10 mouse cellular contexts compared by ENCODE assay signal in the genomic region with DNA sequence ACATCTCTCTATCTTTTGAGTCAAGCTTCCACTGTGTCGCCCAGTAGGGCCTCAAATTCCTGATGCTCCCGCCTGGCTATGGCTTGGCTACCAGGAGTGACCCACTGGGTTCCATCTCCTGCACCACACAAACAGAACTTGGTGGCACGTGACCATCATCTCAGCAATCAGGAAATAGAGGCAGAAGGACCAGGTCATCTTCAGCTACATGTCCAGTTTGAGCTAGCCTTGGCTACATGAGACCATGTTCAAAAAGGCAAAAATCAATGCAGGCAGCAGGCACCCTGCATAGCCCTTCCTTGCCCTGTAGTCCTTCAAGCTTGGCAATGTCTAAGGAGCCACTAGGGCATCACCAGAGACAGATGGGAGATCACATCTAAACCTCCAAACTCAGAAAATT. TPM values are rescaled to one million over a fixed set of nuclear protein-coding genes. Genes with fewer than 3 reads are reported as not detected.
DNase-seq lines count a peak whose midpoint lies in the region; ATAC-seq and TF ChIP-seq lines count a peak whose summit lies in the region.
"Had no signal": no experiment of that assay in that cellular context is flagged by ENCODE, and none has a peak within 500 bp of the region (broad histone marks: within the 10 kb centered on the region; RNA-seq: fewer than 3 reads in every experiment).

No protein-coding gene starts in this region.

- TF ChIP-seq CTCF in ES-Bruce4 (IDR thresholded peaks at IDR 0.05; ENCODE audit: low read depth, low read length), result no peak

- no peaks in the 10 kb centered on the region for H3K36me3 ChIP-seq in hindbrain, embryonic 10.5 days
- no peaks in the 10 kb centered on the region for H3K36me3 ChIP-seq in hindbrain, embryonic 14.5 days (replicated peaks; ENCODE audit: control insufficient read depth, insufficient read depth)
- H3K36me3 ChIP-seq in ES-Bruce4 (ENCODE audit: control insufficient read depth, insufficient read depth, low read length, poor library complexity, severe bottlenecking), result no peaks in the 10 kb centered on the region
- H3K36me3 ChIP-seq in forebrain, embryonic 12.5 days (replicated peaks), result no peaks in the 10 kb centered on the region
- no peaks in the 10 kb centered on the region for H3K36me3 ChIP-seq in liver, embryonic 15.5 days (replicated peaks)

- WGBS in hindbrain, embryonic 10.5 days, result 82% methylated on average over 3 of the region's 3 CpGs
- 91% methylated on average over 3 of the region's 3 CpGs for WGBS in hindbrain, embryonic 14.5 days
- 95% methylated on average over 3 of the region's 3 CpGs for WGBS in forebrain, embryonic 12.5 days
- 60% methylated on average over 3 of the region's 3 CpGs for WGBS in liver, embryonic 15.5 days (ENCODE audit: insufficient replicate concordance)

- no peak overlapping the region for H3K9ac ChIP-seq in hindbrain, embryonic 14.5 days
- H3K9ac ChIP-seq in ES-Bruce4 (ENCODE audit: low read depth, poor library complexity, severe bottlenecking), result peak overlapping the region; percentile 52; the same call in 1 of the 2 replicates
- H3K9ac ChIP-seq in forebrain, embryonic 12.5 days, result no peak overlapping the region
- H3K9ac ChIP-seq in liver, embryonic 15.5 days, result no peak overlapping the region
- H3K9ac ChIP-seq: liver, embryonic 14.5 days had no signal

- peaks cover 34% of the 10 kb centered on the region for H3K4me1 ChIP-seq in hindbrain, embryonic 10.5 days (replicated peaks)
- peaks cover 19% of the 10 kb centered on the region for H3K4me1 ChIP-seq in hindbrain, embryonic 14.5 days (replicated peaks; ENCODE audit: control insufficient read depth, insufficient read depth, low read length)
- H3K4me1 ChIP-seq in ES-Bruce4 (ENCODE audit: control insufficient read depth, insufficient read depth, low read length), result peaks cover 6% of the 10 kb centered on the region
- peaks cover 29% of the 10 kb centered on the region for H3K4me1 ChIP-seq in forebrain, embryonic 12.5 days
- H3K4me1 ChIP-seq in liver, embryonic 15.5 days (replicated peaks), result peaks cover 10% of the 10 kb centered on the region; the same call in 1 of the 2 replicates

- no peak for TF ChIP-seq POLR2A in ES-Bruce4 (IDR thresholded peaks at IDR 0.05; ENCODE audit: insufficient read depth, low read length)

- DNase-seq in hindbrain, embryonic 10.5 days (ENCODE audit: low spot score), result no peak
- DNase-seq in hindbrain, embryonic 14.5 days (ENCODE audit: low spot score), result no peak
- DNase-seq in cerebellum, adult 9-10 months, result no peak
- no peak for DNase-seq in thymus, postnatal 14 days
- DNase-seq in adrenal gland, postnatal 36 days, result no peak

- ATAC-seq in hindbrain, embryonic 14.5 days (ENCODE audit: low FRiP score), result no peak
- no peak for ATAC-seq in forebrain, embryonic 12.5 days (ENCODE audit: low FRiP score)
- no peak for ATAC-seq in liver, embryonic 15.5 days (ENCODE audit: insufficient read depth)

- no peak overlapping the region; the same call in 1 of the 2 replicates for H3K4me2 ChIP-seq in hindbrain, embryonic 14.5 days (replicated peaks)
- H3K4me2 ChIP-seq in forebrain, embryonic 12.5 days, result no peak overlapping the region
- no peak overlapping the region for H3K4me2 ChIP-seq in liver, embryonic 15.5 days

- no peaks in the 10 kb centered on the region for H3K27me3 ChIP-seq in hindbrain, embryonic 10.5 days (ENCODE audit: insufficient read depth, poor library complexity, severe bottlenecking)
- no peaks in the 10 kb centered on the region for H3K27me3 ChIP-seq in hindbrain, embryonic 14.5 days (ENCODE audit: control insufficient read depth, insufficient read depth, low read length)
- no peaks in the 10 kb centered on the region for H3K27me3 ChIP-seq in ES-Bruce4 (ENCODE audit: control insufficient read depth, insufficient read depth, low read length, poor library complexity, severe bottlenecking)
- no peaks in the 10 kb centered on the region for H3K27me3 ChIP-seq in forebrain, embryonic 12.5 days
- H3K27me3 ChIP-seq in liver, embryonic 15.5 days, result 0 out of 2 replicates have a peak, but pooled peaks cover 6% of the 10 kb centered on the region

- peak overlapping the region; percentile 91 for H3K27ac ChIP-seq in hindbrain, embryonic 10.5 days
- no peak overlapping the region for H3K27ac ChIP-seq in hindbrain, embryonic 14.5 days
- peak overlapping the region; percentile 82 for H3K27ac ChIP-seq in ES-Bruce4 (ENCODE audit: insufficient read depth, low read length)
- peak overlapping the region; percentile 73 for H3K27ac ChIP-seq in forebrain, embryonic 12.5 days
- H3K27ac ChIP-seq in liver, embryonic 15.5 days (replicated peaks), result peak overlapping the region; percentile 3; the same call in 1 of the 2 replicates
- H3K27ac ChIP-seq: liver, embryonic 14.5 days had no signal

- H3K9me3 ChIP-seq in hindbrain, embryonic 10.5 days, result no peaks in the 10 kb centered on the region
- no peaks in the 10 kb centered on the region for H3K9me3 ChIP-seq in hindbrain, embryonic 14.5 days (ENCODE audit: control insufficient read depth, low read length)
- H3K9me3 ChIP-seq in ES-Bruce4 (replicated peaks; ENCODE audit: control insufficient read depth, insufficient read depth, low read length, poor library complexity, severe bottlenecking), result no peaks in the 10 kb centered on the region
- no peaks in the 10 kb centered on the region for H3K9me3 ChIP-seq in forebrain, embryonic 12.5 days
- H3K9me3 ChIP-seq in liver, embryonic 15.5 days (replicated peaks), result no peaks in the 10 kb centered on the region

- no peak for TF ChIP-seq EP300 in ES-Bruce4 (IDR thresholded peaks at IDR 0.05; ENCODE audit: insufficient read depth, low read depth, low read length)

- peak overlapping the region; percentile 52 for H3K4me3 ChIP-seq in hindbrain, embryonic 10.5 days
- no peak overlapping the region for H3K4me3 ChIP-seq in hindbrain, embryonic 14.5 days (replicated peaks; ENCODE audit: low read length)
- H3K4me3 ChIP-seq in ES-Bruce4 (ENCODE audit: low read depth, low read length), result peak overlapping the region; percentile 63
- H3K4me3 ChIP-seq in forebrain, embryonic 12.5 days (replicated peaks), result no peak overlapping the region
- H3K4me3 ChIP-seq in liver, embryonic 15.5 days (replicated peaks), result no peak overlapping the region

RNA-seq across cellular contexts. Expression of a gene that starts 14.1 kb away (rescaled TPM):
- 288 and 338 TPM in 2 replicates for polyA plus RNA-seq in hindbrain, embryonic 10.5 days (2016; fragmentation: Nextera tagmentation; extraction: Ambion mirVana)
- 59.5 and 62.6 TPM in 2 replicates for polyA plus RNA-seq in hindbrain, embryonic 14.5 days (2014; fragmentation: Nextera tagmentation; extraction: Ambion mirVana)
- 628 and 695 TPM in 2 replicates for polyA plus RNA-seq in ES-Bruce4 (2011; ENCODE audit: insufficient read depth, insufficient read length, low read depth, missing spikeins)
- polyA plus RNA-seq in forebrain, embryonic 12.5 days (2016; fragmentation: Nextera tagmentation; extraction: Ambion mirVana), result 223 TPM in 2 replicates
- polyA plus RNA-seq in liver, embryonic 15.5 days (2015; fragmentation: Nextera tagmentation; extraction: Ambion mirVana), result 120 and 133 TPM in 2 replicates
- total RNA-seq in adrenal gland, postnatal 36 days (2021), result 100 to 1,000 TPM; 257 to 299 TPM

RNA-seq across cellular contexts. Expression of a gene that starts 19.3 kb away (rescaled TPM):
- 1.0 and 2.4 TPM in 2 replicates for polyA plus RNA-seq in hindbrain, embryonic 10.5 days (2016; fragmentation: Nextera tagmentation; extraction: Ambion mirVana)
- 0.08 and 0.74 TPM in 2 replicates for polyA plus RNA-seq in hindbrain, embryonic 14.5 days (2014; fragmentation: Nextera tagmentation; extraction: Ambion mirVana)
- polyA plus RNA-seq in ES-Bruce4 (2011; ENCODE audit: insufficient read depth, insufficient read length, low read depth, missing spikeins), result 4.0 and 6.4 TPM in 2 replicates
- 0.81 and 1.1 TPM in 2 replicates for polyA plus RNA-seq in forebrain, embryonic 12.5 days (2016; fragmentation: Nextera tagmentation; extraction: Ambion mirVana)
- 0.50 TPM in 2 replicates for polyA plus RNA-seq in liver, embryonic 15.5 days (2015; fragmentation: Nextera tagmentation; extraction: Ambion mirVana)
- under 1 TPM in 1 of 2 experiments, not detected in 1; 0.43 TPM for total RNA-seq in adrenal gland, postnatal 36 days (2021)
- total RNA-seq: gastrocnemius, adult 8-10 months had no signal

RNA-seq across cellular contexts. Expression of a gene that starts 34.2 kb away (rescaled TPM):
- polyA plus RNA-seq in hindbrain, embryonic 10.5 days (2016; fragmentation: Nextera tagmentation; extraction: Ambion mirVana), result 10.0 and 15.1 TPM in 2 replicates
- polyA plus RNA-seq in hindbrain, embryonic 14.5 days (2014; fragmentation: Nextera tagmentation; extraction: Ambion mirVana), result 10.1 and 12.8 TPM in 2 replicates
- 8.7 and 13.1 TPM in 2 replicates for polyA plus RNA-seq in ES-Bruce4 (2011; ENCODE audit: insufficient read depth, insufficient read length, low read depth, missing spikeins)
- 14.8 and 16.2 TPM in 2 replicates for polyA plus RNA-seq in forebrain, embryonic 12.5 days (2016; fragmentation: Nextera tagmentation; extraction: Ambion mirVana)
- polyA plus RNA-seq in liver, embryonic 15.5 days (2015; fragmentation: Nextera tagmentation; extraction: Ambion mirVana), result 112 and 131 TPM in 2 replicates
- under 1 TPM; 0.50 to 0.56 TPM for total RNA-seq in adrenal gland, postnatal 36 days (2021)
- total RNA-seq: gastrocnemius, adult 8-10 months had no signal

RNA-seq across cellular contexts. Expression of a gene that starts 34.3 kb away (rescaled TPM):
- polyA plus RNA-seq in hindbrain, embryonic 10.5 days (2016; fragmentation: Nextera tagmentation; extraction: Ambion mirVana), result 122 and 205 TPM in 2 replicates
- polyA plus RNA-seq in hindbrain, embryonic 14.5 days (2014; fragmentation: Nextera tagmentation; extraction: Ambion mirVana), result 288 and 294 TPM in 2 replicates
- polyA plus RNA-seq in ES-Bruce4 (2011; ENCODE audit: insufficient read depth, insufficient read length, low read depth, missing spikeins), result 6.4 and 8.3 TPM in 2 replicates
- polyA plus RNA-seq in forebrain, embryonic 12.5 days (2016; fragmentation: Nextera tagmentation; extraction: Ambion mirVana), result 223 and 250 TPM in 2 replicates
- 5.8 and 6.1 TPM in 2 replicates for polyA plus RNA-seq in liver, embryonic 15.5 days (2015; fragmentation: Nextera tagmentation; extraction: Ambion mirVana)
- total RNA-seq in adrenal gland, postnatal 36 days (2021), result under 1 TPM; 0.16 to 0.50 TPM

RNA-seq across cellular contexts. Expression of a gene that starts 46.0 kb away (rescaled TPM):
- not detected in 2 replicates for polyA plus RNA-seq in hindbrain, embryonic 10.5 days (2016; fragmentation: Nextera tagmentation; extraction: Ambion mirVana)
- 0.47 TPM in 1 of 2 replicates, not detected in the other for polyA plus RNA-seq in hindbrain, embryonic 14.5 days (2014; fragmentation: Nextera tagmentation; extraction: Ambion mirVana)
- polyA plus RNA-seq in ES-Bruce4 (2011; ENCODE audit: insufficient read depth, insufficient read length, low read depth, missing spikeins), result not detected in 2 replicates
- polyA plus RNA-seq in forebrain, embryonic 12.5 days (2016; fragmentation: Nextera tagmentation; extraction: Ambion mirVana), result not detected in 2 replicates
- 211 and 227 TPM in 2 replicates for polyA plus RNA-seq in liver, embryonic 15.5 days (2015; fragmentation: Nextera tagmentation; extraction: Ambion mirVana)
- total RNA-seq in adrenal gland, postnatal 36 days (2021), result under 1 TPM; 0.30 to 0.33 TPM
- total RNA-seq: gastrocnemius, adult 8-10 months had no signal

Comparison
In these comparisons a context has a peak if more than half of its experiments do, and no peak if none do; other contexts are left out.
1. H3K4me3 ChIP-seq: peak in hindbrain, embryonic 10.5 days (single experiment) and ES-Bruce4 (single experiment); none in hindbrain, embryonic 14.5 days (single experiment), forebrain, embryonic 12.5 days (single experiment) and liver, embryonic 15.5 days (single experiment).